Mouse (Mus musculus): ENCODE data around the gene Gm6482. TPM values are rescaled to one million over a fixed set of nuclear protein-coding genes. Genes with fewer than 3 reads are reported as not detected.

Gm6482 gene
- polyA plus RNA-seq (2015; fragmentation: Nextera tagmentation; extraction: Ambion mirVana) = not detected in 2 replicates

GRCm38 (mm10) chr14:41408181-41408580, at the start of gene Gm6482:
TSS of gene Gm6482 (minus strand) at chr14:41408281.

GRCm38 (mm10) chr14:41453418-41453817, 45.3 kb upstream of the Gm6482 start, which contains the start of gene Gm7954:
TSS of gene Gm7954 (minus strand) at chr14:41453518.

GRCm38 (mm10) chr14:41386279-41386678, 21.8 kb downstream of the Gm6482 start, which contains the start of gene Gm7945:
TSS of gene Gm7945 (minus strand) at chr14:41386379.

Other genes starting within 250 kb of the Gm6482 start
- 1.0 and 1.2 TPM in 2 replicates for gene Sftpd, start 223.1 kb downstream of the Gm6482 start, polyA plus RNA-seq (2015; fragmentation: Nextera tagmentation; extraction: Ambion mirVana)
- gene Gm2832, start 129.5 kb downstream of the Gm6482 start, polyA plus RNA-seq (2015; fragmentation: Nextera tagmentation; extraction: Ambion mirVana) = not detected in 2 replicates
- gene Gm5798, start 59.7 kb downstream of the Gm6482 start, polyA plus RNA-seq (2015; fragmentation: Nextera tagmentation; extraction: Ambion mirVana) = not detected in 2 replicates
- not detected in 2 replicates for gene Gm7945, start 21.9 kb downstream of the Gm6482 start, polyA plus RNA-seq (2015; fragmentation: Nextera tagmentation; extraction: Ambion mirVana)
- gene Gm7954, start 45.2 kb upstream of the Gm6482 start, polyA plus RNA-seq (2015; fragmentation: Nextera tagmentation; extraction: Ambion mirVana) = not detected in 2 replicates
- gene Gm3486, start 81.2 kb upstream of the Gm6482 start, polyA plus RNA-seq (2015; fragmentation: Nextera tagmentation; extraction: Ambion mirVana) = not detected in 2 replicates
- gene Gm7970, start 147.3 kb upstream of the Gm6482 start, polyA plus RNA-seq (2015; fragmentation: Nextera tagmentation; extraction: Ambion mirVana) = not detected in 2 replicates
- not detected in 2 replicates for gene 1700049E17Rik2, start 164.9 kb upstream of the Gm6482 start, polyA plus RNA-seq (2015; fragmentation: Nextera tagmentation; extraction: Ambion mirVana)
- not detected in 2 replicates for gene Gm3072, start 216.3 kb upstream of the Gm6482 start, polyA plus RNA-seq (2015; fragmentation: Nextera tagmentation; extraction: Ambion mirVana)
- not detected in 2 replicates for gene Gm3676, start 238.2 kb upstream of the Gm6482 start, polyA plus RNA-seq (2015; fragmentation: Nextera tagmentation; extraction: Ambion mirVana)